Mouse (Mus musculus) thymus, postnatal 0 days (tissue): ENCODE results near the gene Eno2. TPM values are rescaled to one million over a fixed set of nuclear protein-coding genes. Genes with fewer than 3 reads are reported as not detected.

Source experiments
- DNase-seq: peaks from one replicate; pipeline ENCODE4 v3.0.0-alpha.2; 2015; ENCODE audit warnings: low spot score
- polyA plus RNA-seq: library from polyadenylated mRNA; unstranded; fragments of >200 nt; fragmentation: Nextera tagmentation; extraction: Ambion mirVana; gene quantifications from 2 replicates; pipeline ENCODE4 v1.2.1, GENCODE M21; 2015

Gene Eno2
- polyA plus RNA-seq, 1 experiment from 2014 or later, result 3.8 TPM

DNA sequence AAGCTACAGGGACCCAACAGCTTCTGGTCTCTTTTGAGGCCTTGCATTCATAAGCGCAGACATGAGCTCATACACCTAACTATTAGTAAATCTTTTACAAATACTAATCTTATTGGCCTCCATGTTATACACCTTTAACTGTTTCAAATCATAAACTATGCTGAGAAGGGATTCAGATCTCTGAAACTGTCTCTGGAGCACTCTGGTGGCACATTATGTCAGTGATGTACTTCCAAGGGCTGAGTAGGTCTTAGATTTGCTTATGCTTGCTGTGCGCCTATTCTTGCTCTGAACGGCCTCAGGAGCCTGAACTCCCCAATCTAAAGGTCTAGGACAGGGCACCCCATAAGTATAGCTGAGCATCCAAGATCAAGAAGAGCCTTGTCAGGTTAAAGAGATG lies 27.6 kb downstream of the Eno2 start:
- no peak for DNase-seq

DNA sequence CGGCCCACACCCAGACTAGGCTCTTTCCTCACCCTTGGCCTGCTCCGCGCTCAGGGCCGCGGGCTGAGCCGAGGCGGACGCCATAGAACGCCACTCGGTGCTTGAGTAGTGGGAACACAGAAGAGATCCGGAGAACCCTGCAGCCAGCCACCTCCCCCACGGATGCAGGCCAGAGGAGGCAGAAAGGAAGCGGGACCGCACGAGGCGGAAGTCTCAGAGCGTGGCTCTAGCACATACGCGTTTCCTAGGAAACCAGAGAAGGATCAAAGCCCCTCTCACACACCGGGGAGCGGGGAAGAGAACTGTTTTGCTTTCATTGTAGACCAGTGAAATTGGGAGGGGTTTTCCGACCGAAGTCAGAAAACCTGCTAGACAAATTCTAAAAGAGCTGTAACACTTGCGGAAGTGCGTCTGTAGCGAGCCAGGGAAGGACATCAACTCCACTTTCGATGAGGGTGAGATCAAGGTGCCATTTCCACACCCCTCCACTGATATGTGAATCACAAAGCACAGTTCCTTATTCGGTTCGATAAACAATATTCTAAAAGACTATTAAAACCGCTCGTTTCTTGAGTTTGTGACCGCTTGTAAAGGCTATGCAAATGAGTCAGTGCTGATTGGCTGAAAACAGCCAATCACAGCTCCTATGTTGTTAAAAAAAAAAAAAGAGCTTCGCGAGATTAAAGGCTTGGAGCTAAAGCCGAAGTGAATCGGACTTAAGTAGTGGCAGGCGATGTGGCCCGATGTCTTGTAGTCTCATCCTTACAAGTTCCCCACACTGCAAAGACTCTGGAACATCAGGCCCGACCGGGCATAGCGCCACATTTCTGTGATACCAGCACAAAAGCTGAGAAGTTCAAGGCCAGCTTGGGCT lies 28.3 kb downstream of the Eno2 start, which contains the start of gene Grcc10:
Gene Grcc10, minus strand, starts transcription at position 487 of the 874 bp plus-strand sequence.
- DNase-seq, result peak; percentile 97

DNA sequence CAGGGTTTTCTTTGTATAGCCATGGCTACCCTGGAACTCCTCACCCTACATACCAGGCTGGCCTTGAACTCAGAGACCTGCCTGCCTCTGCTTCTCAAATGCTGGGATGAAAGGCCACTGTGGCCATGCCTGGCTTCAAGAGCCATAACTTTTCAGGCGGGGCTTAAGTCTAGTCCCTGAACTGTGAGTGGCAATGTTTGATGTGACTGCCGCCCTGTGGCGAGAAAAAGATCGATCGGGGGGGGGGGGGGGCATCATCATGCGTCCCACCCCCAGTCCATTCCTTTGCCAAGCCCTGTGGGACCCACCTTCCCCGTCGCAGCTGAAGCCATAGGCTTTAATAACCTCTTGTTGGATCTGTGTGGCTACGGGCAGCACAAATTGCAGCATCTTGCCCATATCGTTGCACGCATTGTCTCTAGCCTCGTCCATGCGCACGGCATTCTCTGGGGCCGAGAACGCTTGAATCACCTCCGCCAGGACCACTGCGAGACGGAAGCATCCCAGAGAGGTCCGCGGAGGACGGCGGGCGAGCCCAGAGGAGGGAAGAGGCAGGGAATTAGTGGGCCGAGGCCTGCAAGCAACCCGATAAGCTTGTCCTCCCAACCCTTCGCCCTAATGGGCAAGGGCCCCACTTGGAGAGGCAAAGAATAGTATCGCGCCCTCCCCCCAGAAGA lies 29.1 kb downstream of the Eno2 start:
- DNase-seq, result peak; percentile 74

DNA sequence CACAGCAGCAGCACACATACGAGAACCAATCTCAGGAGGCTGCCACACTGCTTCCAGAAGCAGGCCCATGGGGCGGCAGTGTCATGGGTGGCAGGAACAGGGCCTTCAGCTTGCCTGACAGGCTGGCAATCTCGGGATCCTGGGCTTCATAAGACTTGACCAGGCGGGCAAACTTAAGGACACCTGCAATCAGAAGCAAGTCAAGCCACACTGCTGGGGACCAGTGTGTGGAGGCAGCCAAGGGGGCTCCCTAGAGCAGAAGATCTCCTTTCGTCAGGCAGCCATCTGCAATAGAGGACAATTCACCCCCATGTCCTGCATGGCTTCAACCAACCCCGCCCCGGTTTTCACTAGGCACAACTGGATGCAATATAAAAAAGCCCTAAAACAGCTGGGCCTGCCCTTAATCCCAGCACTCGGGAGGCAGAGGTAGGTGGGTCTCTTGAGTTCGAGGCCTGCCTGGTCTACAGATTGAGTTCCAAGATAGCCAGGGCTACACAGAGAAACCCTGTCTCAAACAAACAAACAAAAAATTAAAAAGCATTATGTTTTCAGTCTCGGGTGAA lies 30.2 kb downstream of the Eno2 start:
- DNase-seq, result no peak

DNA sequence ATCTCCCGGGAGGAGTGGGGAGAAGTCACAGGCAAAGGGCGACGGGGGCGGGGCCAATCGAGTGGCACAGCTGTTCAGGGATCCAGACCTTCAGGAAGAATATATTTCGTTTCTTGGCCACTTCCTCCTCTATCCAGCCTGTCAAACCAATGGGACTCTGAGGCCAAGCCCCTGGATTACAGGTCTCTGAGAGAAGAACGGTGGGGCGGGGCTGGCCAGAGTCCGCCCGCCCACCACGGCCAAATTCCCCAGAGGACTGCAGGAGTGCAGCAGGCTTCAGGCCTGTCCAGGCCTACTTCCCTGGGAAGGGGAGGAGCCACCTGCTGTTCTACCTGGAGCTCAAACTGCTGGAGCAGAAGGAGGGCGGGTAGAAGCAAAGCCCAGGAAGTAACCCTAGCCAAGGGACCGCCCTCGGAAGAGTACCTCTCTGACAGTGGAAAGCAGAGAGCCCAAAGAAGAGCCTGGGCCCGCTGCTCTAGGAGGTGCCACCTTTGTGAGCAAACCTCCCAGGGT lies 30.9 kb downstream of the Eno2 start, which contains the start of gene Ptpn6:
Gene Ptpn6, minus strand, starts transcription at position 204 of the 513 bp plus-strand sequence.
- peak; percentile 45 for DNase-seq

DNA sequence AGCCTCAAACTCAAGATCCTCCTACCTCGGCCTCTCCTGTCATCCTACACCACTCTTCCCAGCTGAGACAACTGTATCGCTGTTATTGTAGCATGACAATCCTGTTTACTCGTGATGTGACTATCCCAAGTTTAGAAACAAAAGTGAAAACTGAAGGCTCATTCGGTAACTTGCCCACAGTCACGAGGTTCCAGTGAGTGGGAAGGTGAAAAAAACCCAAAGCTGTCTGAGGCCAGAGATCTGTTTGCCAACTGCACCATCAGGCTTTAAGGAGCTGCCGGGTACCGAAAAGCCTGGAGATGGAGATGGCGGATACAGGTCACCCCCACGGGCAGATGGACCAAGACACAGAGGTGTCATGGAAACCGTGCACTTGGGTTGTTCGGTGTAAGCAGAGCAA lies 32.4 kb downstream of the Eno2 start:
- DNase-seq, result no peak

DNA sequence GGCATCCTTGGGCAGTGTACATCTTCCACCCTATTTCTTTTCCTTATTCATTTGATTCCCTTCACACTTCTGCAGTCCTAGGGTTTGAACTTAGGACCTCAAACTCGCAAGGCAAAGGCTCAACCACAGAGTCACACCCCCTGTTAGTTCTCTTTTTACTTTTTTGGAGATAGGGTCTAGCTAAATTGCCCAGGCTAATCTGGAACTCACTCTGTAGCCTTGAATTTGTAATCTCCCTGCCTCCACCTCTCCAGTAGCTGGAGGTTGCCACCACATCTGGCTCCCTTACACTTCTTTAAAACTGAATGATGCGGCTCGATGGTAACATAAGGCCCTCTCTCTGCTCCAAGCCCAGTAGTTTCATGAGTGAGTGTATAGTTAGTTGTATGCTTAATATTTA lies 35.1 kb downstream of the Eno2 start:
- no peak for DNase-seq

DNA sequence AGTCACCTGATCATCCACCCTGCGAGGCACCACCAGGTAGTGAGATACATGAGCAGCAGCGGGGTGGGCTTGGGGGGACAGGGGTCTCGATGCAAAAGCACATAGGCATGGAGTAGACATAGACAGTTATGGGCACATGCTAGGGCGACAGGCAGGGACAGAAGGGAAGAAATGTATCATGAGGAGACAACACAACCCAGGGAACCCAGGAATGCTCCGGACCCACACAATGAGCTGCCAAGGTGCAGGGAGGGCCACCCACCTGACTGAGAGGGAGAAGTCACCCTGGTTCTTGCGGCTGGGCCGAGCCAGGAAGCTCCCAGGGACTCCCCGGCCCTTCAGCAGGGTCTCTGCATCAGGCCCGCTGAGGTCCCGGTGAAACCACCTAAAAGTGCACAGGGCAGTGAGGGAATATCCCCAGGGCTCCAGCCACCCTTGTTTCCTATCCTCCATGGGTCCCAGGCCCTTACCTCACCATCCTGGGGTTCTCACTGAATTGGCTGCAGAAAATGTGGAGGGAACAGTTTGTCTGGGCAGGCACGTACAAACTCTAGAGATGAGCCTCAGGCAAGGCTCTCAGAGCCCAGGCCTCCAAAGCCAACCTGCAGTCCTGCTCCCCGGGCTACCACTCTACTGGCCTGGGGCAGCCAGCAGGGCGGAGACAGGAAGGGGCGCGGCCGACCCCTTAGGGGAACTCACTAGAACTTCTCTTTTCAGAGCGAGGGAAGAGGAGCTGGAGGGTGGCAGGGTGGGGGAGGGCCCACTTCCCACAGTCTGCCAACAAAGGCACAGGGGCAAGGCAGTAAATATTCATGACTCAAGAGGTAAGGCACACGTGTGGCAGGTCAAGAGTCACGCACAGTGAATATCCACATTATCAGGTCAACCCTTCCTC lies 36.8 kb downstream of the Eno2 start:
- peak; percentile 80 for DNase-seq

DNA sequence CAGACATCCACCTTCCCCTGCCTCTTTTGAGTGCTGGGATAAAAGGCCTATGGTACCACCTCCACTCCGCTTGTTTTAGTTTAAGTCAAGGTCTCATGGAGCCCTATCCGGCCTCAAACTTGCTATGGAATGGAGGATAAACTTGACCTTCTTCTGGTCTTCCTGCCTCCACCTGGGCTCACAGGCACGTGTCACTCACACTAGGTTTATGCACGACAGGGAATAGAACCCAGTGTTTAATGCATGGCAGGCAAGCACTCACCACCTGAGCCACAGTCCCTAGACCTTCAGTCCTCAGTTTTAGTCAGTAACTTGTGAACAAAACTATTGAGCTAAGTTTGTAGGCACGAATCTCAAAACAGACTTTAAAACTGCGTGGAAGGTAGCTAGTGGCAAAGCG lies 38.4 kb downstream of the Eno2 start:
- DNase-seq, result no peak

DNA sequence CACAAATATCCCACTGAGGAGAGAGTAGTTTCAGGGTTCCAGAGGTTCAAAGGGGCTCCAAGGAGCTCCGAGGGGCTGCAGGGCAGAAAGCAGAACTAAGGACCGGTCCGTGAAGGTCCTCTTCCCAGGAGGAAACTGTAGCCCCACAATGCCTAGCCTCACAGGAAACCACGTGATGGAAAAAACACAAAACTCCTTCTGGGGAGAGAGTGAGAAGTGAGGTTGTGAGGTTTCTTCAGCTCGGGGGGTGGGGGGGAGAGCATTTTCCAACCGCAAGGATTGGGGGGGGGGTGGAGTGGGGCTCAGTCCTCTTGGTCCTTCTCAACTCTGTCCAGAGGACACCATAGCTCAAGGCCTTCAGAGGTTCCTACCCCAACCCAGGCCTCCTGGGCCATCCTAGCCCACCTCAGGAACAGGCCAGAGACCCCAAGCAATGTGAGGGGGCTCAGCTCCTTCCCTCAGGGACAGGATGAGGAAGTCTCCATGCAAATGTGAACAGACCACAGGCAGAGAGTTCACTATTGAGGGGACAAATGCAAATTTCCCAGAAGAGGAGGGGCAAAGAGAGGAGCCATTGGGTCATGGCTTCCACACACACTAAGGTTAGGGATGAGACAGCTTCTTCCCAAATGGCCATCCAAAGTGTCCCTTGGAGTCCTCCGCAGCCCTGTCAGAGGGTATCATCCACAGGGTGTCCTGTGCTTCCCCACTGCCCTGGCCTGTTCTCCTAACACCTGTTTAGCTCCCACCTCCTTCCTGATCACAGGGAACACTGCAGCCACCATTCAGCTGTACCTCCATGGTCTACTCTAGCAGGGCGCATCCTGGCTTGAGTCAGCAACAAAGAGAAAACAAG lies 39.4 kb downstream of the Eno2 start:
- DNase-seq, result peak; percentile 62

DNA sequence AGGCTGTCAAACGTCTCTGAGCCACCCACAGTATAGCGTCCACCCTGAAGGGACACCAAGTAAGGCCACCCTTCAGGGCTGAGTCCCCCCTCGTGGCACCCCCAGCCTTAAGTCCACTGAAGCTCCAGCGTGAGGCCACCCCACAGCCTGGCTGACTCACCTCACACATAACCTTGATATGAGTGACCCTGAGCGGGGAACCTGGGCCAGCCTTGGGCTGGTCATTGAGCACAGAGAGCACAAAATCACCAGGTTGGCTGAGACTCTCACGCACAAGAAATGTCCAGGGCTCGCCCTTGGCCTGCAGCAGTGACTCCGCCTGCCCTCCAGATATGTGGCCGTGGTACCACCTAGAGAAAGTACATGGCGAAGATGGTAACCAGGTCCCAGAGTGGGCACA lies 40.9 kb downstream of the Eno2 start:
- no peak for DNase-seq

DNA sequence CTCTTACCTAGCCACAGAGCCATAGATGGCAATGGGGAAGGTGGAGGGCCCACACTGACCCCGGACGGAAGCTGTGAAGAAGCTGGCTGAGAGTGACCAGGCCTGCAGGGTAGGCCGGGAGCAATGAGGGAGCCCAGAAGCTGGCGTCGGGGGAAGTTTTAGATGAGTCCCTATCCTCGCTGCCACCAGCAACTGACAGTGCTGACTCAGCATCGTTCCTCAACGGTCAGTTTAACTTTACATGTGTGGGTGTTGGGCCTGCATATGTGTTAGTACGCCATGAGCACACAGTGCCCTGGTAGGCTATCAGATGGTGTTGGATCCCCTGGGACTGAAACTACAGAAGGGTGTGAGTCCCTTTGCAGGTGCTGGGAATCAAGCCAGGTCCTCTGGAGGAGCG lies 45.0 kb downstream of the Eno2 start:
- DNase-seq, result no peak

DNA sequence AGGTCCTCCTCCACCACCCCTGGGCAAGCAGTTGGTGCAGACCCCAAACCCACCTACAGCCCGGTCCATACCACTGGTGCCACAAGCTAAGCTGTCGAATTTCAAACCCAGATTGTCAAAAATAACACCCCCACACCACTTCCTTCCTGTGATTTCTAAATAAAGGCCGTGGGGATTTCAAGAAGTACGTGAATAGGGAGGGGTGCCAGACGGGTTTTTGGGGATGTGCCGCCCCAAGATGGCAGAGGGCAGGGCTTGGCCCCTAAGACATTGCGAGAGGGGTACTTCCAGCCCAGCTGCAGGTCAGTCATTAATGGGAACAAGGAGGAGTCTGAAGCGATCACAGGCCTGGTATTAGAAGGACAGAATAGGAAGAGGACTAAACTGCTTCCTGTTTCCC lies 45.9 kb downstream of the Eno2 start:
- DNase-seq, result no peak

DNA sequence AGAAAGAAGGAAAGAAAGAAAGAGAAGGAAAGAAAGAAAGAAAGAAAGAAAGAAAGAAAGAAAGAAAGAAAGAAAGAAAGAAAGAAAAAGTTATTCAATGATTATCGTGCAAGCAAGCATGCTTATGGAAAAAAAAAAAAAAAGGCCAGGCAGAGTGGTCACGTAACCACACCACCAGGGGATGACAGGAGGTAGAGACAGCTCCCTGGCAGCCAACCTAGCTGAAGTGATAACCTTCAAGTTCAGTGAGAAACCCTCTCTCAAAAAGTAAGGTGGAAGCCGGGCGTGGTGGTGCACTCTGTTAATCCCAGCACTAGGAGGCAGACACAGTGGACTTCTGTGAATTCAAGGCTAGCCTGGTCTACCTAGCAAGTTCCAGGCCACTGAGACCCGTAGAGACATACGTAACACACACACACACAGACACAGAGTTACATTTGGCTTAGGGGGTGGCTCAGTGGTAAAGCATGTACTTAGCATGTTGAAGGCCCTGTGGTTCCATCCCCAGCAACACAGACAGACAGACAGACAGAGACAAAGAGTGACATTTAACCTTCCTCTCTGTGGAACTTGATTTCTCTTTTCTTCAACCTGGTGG lies 46.5 kb downstream of the Eno2 start:
- DNase-seq, result no peak

DNA sequence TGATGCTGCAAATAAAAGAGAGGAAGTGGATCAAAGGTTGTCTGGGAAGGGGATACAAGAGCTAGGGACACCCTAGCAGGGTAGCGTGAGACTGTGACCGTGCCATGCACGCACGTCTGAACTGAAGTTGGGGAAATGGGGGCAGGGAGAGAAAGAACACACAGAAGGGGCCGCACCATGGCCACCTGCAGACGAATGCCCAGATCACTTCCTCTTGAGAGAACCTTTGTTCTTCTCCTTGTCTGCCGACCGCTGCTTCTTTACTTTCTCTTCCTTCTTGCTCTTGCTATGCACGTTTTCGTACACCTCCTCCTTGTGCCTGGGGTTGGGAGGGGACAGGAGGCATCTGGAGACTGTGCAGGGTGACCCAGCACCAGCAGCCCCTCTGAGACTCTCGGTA lies 48.6 kb downstream of the Eno2 start:
- peak; percentile 73 for DNase-seq

DNA sequence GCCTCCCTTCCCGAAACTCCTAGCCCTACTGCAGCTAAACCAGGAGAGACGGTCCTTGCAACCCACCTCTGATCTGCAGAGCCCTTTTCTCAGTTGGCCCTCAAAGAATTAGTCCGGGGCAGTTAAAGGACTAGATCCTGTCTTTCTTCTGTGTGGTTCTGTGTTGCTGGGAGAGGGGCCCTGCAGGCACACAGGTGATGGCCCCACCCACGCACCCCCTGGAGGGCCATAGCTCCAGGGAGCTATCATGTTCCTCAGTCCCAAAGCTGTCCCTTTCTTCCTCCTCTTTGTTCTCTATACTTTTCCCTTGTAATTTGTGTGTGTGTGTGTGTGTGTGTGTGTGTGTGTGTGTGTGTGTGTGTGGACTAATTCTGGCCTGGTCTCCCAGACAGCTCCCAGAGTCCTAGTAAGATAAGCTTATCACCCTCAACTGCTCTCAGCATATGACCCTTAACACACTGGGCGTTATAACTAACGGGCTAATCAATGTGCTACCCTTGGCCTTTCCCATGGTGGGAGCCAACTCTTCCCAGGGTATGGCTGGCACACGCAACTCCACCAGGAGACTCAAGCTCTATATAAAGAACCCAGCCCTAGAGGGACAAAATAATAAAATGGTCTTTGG lies 50.0 kb downstream of the Eno2 start:
- no peak for DNase-seq

DNA sequence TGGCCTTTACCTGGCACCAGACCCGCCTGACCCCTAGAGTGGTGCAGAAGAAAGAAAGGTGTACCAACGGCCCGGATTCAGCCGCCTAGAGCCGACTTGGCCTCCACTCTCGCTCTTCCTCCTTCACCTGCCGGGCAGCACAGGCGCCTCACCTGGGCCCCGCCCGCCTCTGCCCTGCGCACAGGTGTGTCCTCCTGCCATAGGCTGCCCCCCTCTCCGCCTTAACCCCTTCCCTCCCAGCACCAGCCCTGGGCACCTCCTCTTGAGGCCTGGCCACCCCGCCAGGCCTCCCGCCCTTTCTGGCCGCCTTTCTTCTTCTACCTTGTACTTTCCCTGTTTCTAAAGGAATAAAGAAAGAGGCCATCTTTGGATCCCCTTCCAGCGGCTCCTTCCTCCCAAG lies 50.8 kb downstream of the Eno2 start:
- no peak for DNase-seq

DNA sequence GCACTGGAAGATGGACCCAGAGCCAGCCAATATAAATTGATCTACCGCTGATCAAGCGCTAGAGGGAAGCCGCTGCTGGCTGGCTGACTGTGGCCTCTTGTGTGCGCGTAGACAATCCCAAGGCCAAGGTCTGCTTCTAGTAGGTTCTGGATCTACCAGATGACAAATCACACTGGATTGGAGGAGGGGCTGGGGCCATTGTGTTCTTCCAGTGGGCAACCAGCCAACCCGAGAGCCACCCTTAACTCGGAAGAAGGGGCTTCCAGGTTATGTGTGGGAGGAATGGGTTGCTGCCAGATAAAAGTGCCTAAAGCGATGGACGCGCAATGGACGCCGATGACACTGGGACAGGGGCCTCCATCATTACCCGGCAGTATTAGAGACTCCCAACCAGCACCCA lies 51.5 kb downstream of the Eno2 start:
- no peak for DNase-seq

DNA sequence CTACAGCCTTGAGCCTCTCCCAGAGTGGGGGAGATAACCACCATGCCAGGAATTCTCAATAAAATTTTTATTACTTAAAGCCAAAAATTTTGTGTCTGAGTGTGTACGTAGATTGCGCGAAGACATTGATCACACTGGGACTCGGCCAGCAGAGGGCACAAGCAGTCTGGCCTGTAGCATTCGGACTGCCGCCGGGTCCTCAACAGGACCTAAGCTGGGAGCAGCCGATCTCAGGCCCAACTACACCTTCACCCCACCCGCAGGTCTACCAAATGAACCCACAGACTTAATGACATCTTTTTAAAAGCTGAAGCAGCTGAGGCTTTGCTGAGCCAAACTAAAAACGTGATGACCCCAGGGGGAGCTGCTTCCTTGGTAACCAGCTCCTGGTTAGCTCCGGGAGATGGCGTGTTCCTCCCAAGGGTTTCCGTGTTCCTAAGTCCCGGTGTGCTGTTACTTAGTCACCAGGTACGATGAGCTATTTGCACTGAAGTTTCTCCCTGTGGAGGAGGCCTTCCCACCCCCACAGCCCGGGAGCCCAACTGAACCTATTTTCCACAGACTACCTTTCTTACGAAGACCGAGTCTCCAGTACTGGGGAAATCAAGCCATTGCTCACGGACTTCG lies 52.5 kb downstream of the Eno2 start:
- DNase-seq, result no peak
